Mouse (Mus musculus) hindbrain, postnatal 0 days (tissue): Measurements from ENCODE around the gene Atg9a. TPM values are rescaled to one million over a fixed set of nuclear protein-coding genes. Genes with fewer than 3 reads are reported as not detected.

Source experiments
- ATAC-seq: fragments of 200-750 bp; cut with Nextera tagmentation; 2 replicates; pipeline ENCODE4 v1.8.0; 2017; ENCODE audit warnings: mild to moderate bottlenecking, moderate TSS enrichment, moderate library complexity
- DNase-seq: peaks from one replicate; pipeline ENCODE4 v3.0.0-alpha.2; 2015; ENCODE audit warnings: low spot score
- H3K27ac ChIP-seq: fragments of 300-500 bp; sonication (generic); 2 replicates; pipeline ENCODE4 v1.5.1; 2014; ENCODE audit warnings: mild to moderate bottlenecking
- H3K27me3 ChIP-seq: fragments of 300-500 bp; sonication (generic); 2 replicates; pipeline ENCODE4 v1.6.1; 2014; ENCODE audit warnings: low read length, mixed read lengths; ENCODE audit not compliant: insufficient read depth
- H3K36me3 ChIP-seq: fragments of 300-500 bp; sonication (generic); 2 replicates; pipeline ENCODE4 v1.6.1; 2014; ENCODE audit warnings: low read length, mixed read lengths; ENCODE audit not compliant: insufficient read depth
- H3K4me1 ChIP-seq: fragments of 300-500 bp; sonication (generic); 2 replicates; pipeline ENCODE4 v1.6.1; 2014; ENCODE audit warnings: antibody characterized with exemption, low read length, mixed read lengths; ENCODE audit not compliant: insufficient read depth
- H3K4me2 ChIP-seq: fragments of 300-500 bp; sonication (generic); 2 replicates; pipeline ENCODE4 v1.6.1; 2014; ENCODE audit warnings: low read depth, mild to moderate bottlenecking, low read length, moderate library complexity, mixed read lengths
- H3K4me3 ChIP-seq: fragments of 300-500 bp; sonication (generic); 2 replicates; pipeline ENCODE4 v1.5.1; 2014; ENCODE audit warnings: low read length
- H3K9ac ChIP-seq: fragments of 300-500 bp; sonication (generic); replicated peaks from 2 replicates; pipeline ENCODE4 v1.6.1; 2014; ENCODE audit warnings: mild to moderate bottlenecking, low read length, moderate library complexity, mixed read lengths
- H3K9me3 ChIP-seq: fragments of 300-500 bp; sonication (generic); 2 replicates; pipeline ENCODE4 v1.6.1; 2016; ENCODE audit warnings: low read length, mixed read lengths
- CTCF ChIP-seq: IDR thresholded peaks from 2 replicates; pipeline ENCODE4 v1.5.1; 2016; ENCODE audit warnings: antibody characterized with exemption, control low read depth, low read depth
- WGBS: fragments of 180-500 bp; shearing (Covaris S2); extraction: QIAGEN DNeasy Blood & Tissue Kit; methylation state at CpG from one replicate; pipeline ENCODE4 v1.1.7; 2014; 5-methylcytosine and 5-hydroxymethylcytosine counted together
- polyA plus RNA-seq: library from polyadenylated mRNA; unstranded; fragments of >200 nt; fragmentation: Nextera tagmentation; extraction: Ambion mirVana; gene quantifications from 2 replicates; pipeline ENCODE4 v1.2.1, GENCODE M21; 2015
- total RNA-seq: library from RNA; depleted of rRNA; stranded (reverse); fragments of >200 nt; gene quantifications from 2 replicates; pipeline ENCODE4 v1.2.3, GENCODE M21; 2014

Gene Atg9a
- total and polyA plus RNA-seq, 2 experiments from 2014 or later, result 62.8 to 132 TPM

DNA sequence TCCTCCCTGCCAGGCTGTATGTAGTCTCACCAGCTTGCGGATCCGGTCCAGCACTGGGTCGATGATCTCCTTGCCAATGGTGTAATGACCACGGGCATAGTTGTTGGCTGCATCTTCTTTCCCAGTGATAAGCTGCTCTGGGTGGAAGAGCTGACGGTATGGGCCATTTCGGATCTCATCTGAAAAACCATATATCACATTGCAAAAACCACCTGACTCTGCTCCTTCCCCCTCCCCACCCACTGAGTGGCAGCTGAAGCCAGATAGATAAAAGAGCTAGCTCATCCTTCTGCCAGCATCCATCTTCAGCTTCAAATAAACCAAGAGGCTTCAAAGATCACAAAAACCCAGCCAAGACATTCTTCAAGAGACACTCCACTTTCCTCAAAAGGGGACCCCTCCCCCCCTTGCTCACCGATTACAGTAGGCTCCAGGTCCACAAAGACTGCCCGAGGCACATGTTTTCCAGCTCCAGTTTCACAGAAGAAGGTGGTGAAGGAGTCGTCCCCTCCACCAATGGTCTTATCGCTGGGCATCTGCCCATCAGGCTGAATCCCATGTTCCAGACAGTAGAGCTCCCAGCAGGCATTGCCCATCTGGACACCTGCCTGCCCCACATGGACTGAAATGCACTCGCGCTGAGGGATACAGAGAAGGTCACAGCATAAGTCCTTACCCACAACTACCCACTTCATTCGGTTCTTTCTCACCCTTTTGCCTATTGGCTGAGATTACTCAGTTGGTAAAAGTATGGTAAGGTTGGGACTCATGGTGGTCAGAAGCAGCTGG is 25.0 kb upstream of the Atg9a start:
- DNase-seq, result no peak
- no peak overlapping the region for H3K27ac ChIP-seq
- ATAC-seq, result no peak
- no peak overlapping the region for H3K9ac ChIP-seq
- no peak overlapping the region for H3K4me3 ChIP-seq
- H3K4me2 ChIP-seq, result 0 out of 2 replicates have a peak overlapping the region, but pooled peaks have one; percentile 74
- H3K4me1 ChIP-seq, result peaks cover 6% of the 10 kb centered on the region
- no peaks in the 10 kb centered on the region for H3K9me3 ChIP-seq
- no peak for TF ChIP-seq CTCF
- WGBS, result 73% methylated on average over 13 of the region's 13 CpGs
- H3K27me3 ChIP-seq, result peaks cover 13% of the 10 kb centered on the region; the same call in 1 of the 2 replicates
- H3K36me3 ChIP-seq, result peaks cover 28% of the 10 kb centered on the region

DNA sequence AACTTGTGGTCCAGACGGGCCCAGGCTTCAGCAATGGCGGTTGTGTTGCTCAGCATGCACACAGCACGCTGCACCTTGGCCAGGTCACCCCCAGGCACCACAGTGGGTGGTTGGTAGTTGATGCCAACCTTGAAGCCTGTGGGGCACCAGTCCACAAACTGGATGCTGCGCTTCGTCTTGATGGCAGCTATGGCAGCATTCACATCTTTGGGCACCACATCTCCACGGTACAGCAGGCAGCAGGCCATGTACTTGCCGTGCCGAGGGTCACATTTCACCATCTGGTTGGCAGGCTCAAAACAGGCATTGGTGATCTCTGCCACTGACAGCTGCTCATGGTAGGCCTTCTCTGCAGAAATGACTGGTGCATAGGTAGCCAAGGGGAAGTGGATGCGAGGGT is 23.8 kb upstream of the Atg9a start:
- H3K9me3 ChIP-seq, result no peaks in the 10 kb centered on the region
- no peak overlapping the region for H3K4me3 ChIP-seq
- H3K4me1 ChIP-seq, result peaks cover 14% of the 10 kb centered on the region
- H3K36me3 ChIP-seq, result peaks cover 28% of the 10 kb centered on the region
- no peak overlapping the region for H3K4me2 ChIP-seq
- H3K27me3 ChIP-seq, result peaks cover 4% of the 10 kb centered on the region; the same call in 1 of the 2 replicates
- WGBS, result 82% methylated on average over 9 of the region's 9 CpGs
- ATAC-seq (no peak), DNase-seq (no peak)
- no peak overlapping the region for H3K27ac ChIP-seq
- H3K9ac ChIP-seq, result no peak overlapping the region
- no peak for TF ChIP-seq CTCF

DNA sequence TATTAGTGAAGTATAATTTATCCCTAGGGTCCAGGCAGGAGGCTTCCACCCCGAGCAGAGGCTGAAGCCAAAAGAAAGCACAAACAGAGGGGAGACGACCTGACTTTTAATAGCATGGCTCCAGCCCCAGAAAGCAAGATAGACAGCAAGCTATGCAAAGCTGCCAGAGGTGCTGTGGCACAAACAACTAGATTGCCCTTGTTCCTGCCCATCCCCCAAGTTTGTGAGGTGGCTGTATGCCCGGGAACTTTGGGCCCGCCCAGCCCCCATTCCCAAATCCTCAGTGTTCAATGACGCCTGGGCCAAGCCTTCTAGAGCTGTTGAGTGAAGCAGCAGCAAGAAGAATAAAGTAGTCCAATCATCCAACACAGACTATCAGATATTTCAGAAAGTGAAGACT is 22.9 kb upstream of the Atg9a start:
- H3K9ac ChIP-seq, result no peak overlapping the region
- ATAC-seq, result peak; percentile 8; the same call in 1 of the 2 replicates
- H3K4me3 ChIP-seq, result no peak overlapping the region
- no peak for TF ChIP-seq CTCF
- H3K36me3 ChIP-seq, result peaks cover 28% of the 10 kb centered on the region
- H3K4me1 ChIP-seq, result peaks cover 17% of the 10 kb centered on the region
- H3K27me3 ChIP-seq, result no peaks in the 10 kb centered on the region
- H3K27ac ChIP-seq, result peak overlapping the region; percentile 48; the same call in 1 of the 2 replicates
- WGBS, result 60% methylated on average over 5 of the region's 5 CpGs
- DNase-seq, result peak; percentile 60
- H3K4me2 ChIP-seq, result no peak overlapping the region
- H3K9me3 ChIP-seq, result no peaks in the 10 kb centered on the region

DNA sequence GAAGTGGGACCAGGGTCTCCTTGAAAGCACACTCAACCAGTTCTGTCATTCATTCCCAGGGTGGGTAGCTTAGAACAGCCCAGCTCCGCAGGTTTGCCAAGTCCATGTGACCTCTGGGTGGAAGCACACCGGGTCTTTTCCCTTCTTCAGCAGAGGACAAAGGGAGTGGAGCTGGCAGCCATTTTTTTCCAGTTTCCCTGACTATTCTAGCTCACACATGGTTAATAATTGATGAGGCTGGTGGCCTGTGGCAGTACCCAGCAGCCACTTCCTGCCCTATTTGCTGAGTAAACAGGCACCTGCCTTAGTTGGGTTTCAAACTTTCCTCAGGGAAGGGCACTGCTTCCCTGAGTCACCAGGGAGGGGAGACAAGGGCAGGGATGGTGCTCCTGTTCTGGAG is 22.4 kb upstream of the Atg9a start:
- Histone ChIP-seq H3K36me3 (peaks cover 28% of the 10 kb centered on the region), H3K4me2 (no peak overlapping the region), H3K9ac (no peak overlapping the region), H3K9me3 (no peaks in the 10 kb centered on the region), H3K4me3 (no peak overlapping the region), H3K27ac (peak overlapping the region; percentile 48; the same call in 1 of the 2 replicates), H3K27me3 (no peaks in the 10 kb centered on the region), H3K4me1 (peaks cover 12% of the 10 kb centered on the region)
- WGBS, result 75% methylated on average over 2 of the region's 2 CpGs
- ATAC-seq (no peak), DNase-seq (peak; percentile 17)
- TF ChIP-seq CTCF, result no peak

DNA sequence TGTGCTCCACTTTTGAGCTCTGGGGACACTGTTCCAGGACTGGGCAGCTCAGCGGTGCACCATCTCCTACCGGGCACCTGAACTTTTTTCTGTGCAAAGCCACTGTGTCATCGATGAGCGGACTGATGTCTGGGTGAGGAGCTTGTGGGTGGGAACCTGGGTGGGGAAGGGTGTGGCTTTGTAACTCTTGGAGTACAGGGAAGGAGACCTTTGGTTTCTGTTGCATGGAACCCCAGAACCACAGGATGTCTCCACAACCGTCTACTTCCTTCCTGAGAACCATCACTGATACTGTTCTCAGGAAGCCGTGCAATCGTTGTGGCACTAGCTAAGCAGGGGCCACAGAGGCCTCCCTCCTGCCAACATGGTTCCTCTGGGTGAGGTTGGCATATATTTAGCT is 21.1 kb upstream of the Atg9a start:
- Histone ChIP-seq H3K36me3 (peaks cover 28% of the 10 kb centered on the region), H3K27ac (no peak overlapping the region), H3K27me3 (no peaks in the 10 kb centered on the region), H3K4me2 (no peak overlapping the region), H3K9ac (no peak overlapping the region), H3K4me1 (peaks cover 20% of the 10 kb centered on the region), H3K9me3 (no peaks in the 10 kb centered on the region), H3K4me3 (no peak overlapping the region)
- no peak for DNase-seq
- no peak for TF ChIP-seq CTCF
- ATAC-seq, result no peak
- WGBS, result 93% methylated on average over 7 of the region's 7 CpGs

DNA sequence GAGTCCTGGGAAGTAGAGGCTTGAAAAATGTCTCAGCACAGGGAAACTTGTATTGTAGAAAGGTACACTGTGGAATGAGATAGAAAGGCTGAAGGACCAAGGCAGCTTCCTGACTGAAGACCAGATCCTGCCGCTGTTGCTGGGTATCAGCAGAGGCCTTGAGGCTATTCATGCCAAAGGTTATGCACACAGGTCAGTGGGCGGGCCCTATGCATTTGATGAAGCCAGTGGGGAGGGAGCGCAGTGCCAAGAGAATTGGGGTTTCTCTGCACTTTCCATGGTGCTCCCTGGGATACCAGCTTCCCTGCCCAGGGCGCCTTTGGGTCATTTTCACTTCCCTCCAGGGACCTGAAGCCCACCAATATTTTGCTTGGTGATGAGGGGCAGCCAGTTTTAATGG is 20.5 kb upstream of the Atg9a start:
- H3K36me3 ChIP-seq, result peaks cover 28% of the 10 kb centered on the region
- no peak overlapping the region for H3K9ac ChIP-seq
- no peak overlapping the region for H3K4me2 ChIP-seq
- H3K4me3 ChIP-seq, result no peak overlapping the region
- DNase-seq, result no peak
- peaks cover 20% of the 10 kb centered on the region for H3K4me1 ChIP-seq
- no peak for TF ChIP-seq CTCF
- no peak overlapping the region for H3K27ac ChIP-seq
- no peaks in the 10 kb centered on the region for H3K9me3 ChIP-seq
- no peaks in the 10 kb centered on the region for H3K27me3 ChIP-seq
- ATAC-seq, result no peak
- 80% methylated on average over 4 of the region's 4 CpGs for WGBS

DNA sequence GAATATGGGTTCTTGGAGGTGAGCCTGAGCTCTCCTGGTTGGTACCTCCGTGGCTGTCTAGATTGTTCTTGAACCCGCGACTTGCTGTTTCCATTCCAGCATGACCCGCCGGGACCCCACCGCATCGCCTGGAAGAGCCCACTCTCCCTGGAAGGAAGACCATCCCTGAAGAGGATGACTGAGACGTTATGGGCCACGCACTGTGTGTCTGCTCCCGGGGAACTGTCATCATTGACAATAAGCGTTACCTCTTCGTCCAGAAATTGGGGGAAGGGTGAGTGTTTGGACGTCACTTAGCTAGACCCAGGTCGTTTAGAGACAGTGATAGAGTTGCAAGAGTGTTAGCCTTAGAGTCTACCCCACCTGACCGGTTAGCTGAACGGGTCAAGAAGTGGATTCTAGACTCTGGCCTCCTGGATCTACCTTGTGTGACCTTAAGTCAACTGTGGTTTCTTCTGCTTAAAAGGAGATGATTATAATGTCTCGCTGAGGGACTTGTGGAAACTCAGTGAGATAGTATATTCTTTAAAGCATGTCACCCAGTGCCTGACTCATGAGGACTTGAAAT is 19.2 kb upstream of the Atg9a start:
- peak overlapping the region; percentile 88 for H3K4me2 ChIP-seq
- H3K27me3 ChIP-seq, result no peaks in the 10 kb centered on the region
- H3K36me3 ChIP-seq, result peaks cover 28% of the 10 kb centered on the region
- peak overlapping the region; percentile 65; the same call in 1 of the 2 replicates for H3K27ac ChIP-seq
- H3K9me3 ChIP-seq, result no peaks in the 10 kb centered on the region
- peak overlapping the region; percentile 83 for H3K9ac ChIP-seq
- H3K4me1 ChIP-seq, result peaks cover 20% of the 10 kb centered on the region
- 13% methylated on average over 17 of the region's 17 CpGs for WGBS
- no peak for TF ChIP-seq CTCF
- no peak for ATAC-seq
- peak overlapping the region; percentile 90 for H3K4me3 ChIP-seq
- DNase-seq, result no peak
